30 mouse cellular contexts compared by ENCODE assay signal in the genomic region with DNA sequence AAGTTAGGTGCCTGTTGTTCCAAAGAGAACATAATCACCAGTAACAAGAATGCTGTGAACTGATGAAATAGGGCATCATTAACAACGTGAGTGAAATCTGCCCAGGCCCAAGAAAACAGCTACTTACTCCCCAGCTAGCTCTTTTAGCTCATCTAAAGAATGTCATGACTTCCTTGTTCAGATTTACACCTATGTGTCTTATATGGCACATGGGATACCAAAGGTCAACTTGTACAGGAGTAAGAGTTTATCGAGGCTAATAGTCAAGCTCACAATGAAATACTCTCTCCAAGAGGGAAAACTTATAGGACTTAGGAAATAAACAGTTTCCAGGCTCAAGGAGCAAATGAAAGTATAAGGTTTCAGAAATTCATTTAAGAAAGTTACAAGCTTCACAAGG.
"Had no signal": no experiment of that assay in that cellular context is flagged by ENCODE, and none has a peak within 500 bp of the region (broad histone marks: within the 10 kb centered on the region; RNA-seq: fewer than 3 reads in every experiment).

No protein-coding gene starts in this region.

- H3K9ac ChIP-seq: limb, embryonic 12.5 days; limb, embryonic 13.5 days; limb, embryonic 15.5 days; liver, embryonic 12.5 days; liver, embryonic 13.5 days; liver, embryonic 14.5 days; liver, embryonic 15.5 days; liver, postnatal 0 days; lung, embryonic 14.5 days; lung, embryonic 15.5 days; midbrain, embryonic 12.5 days; midbrain, embryonic 13.5 days; midbrain, embryonic 15.5 days had no signal

- H3K4me1 ChIP-seq: limb, embryonic 10.5 days; limb, embryonic 12.5 days; limb, embryonic 13.5 days; limb, embryonic 15.5 days; liver, embryonic 12.5 days; liver, embryonic 13.5 days; liver, embryonic 15.5 days; lung, embryonic 15.5 days; megakaryocyte, embryonic 14.5 days; midbrain, embryonic 10.5 days; midbrain, embryonic 12.5 days; midbrain, embryonic 13.5 days; midbrain, embryonic 15.5 days had no signal

- ATAC-seq: liver, embryonic 12.5 days; liver, postnatal 0 days; lung, postnatal 0 days; midbrain, embryonic 13.5 days; midbrain, embryonic 15.5 days; midbrain, embryonic 16.5 days had no signal

- H3K36me3 ChIP-seq: limb, embryonic 10.5 days; limb, embryonic 12.5 days; limb, embryonic 13.5 days; limb, embryonic 15.5 days; liver, embryonic 12.5 days; liver, embryonic 13.5 days; liver, embryonic 15.5 days; lung, embryonic 15.5 days; midbrain, embryonic 10.5 days; midbrain, embryonic 12.5 days; midbrain, embryonic 13.5 days; midbrain, embryonic 15.5 days had no signal

- DNase-seq: left cerebral cortex, postnatal 4 days; liver; liver, embryonic 13.5 days; liver, postnatal 0 days; lung, adult 18-20 months; lung, embryonic 14.5 days; lung, postnatal 10 days; lung, postnatal 14 days; lung, postnatal 36 days; lung, postnatal 4 days; midbrain, embryonic 14.5 days had no signal

- H3K27ac ChIP-seq: limb, embryonic 10.5 days; limb, embryonic 12.5 days; limb, embryonic 13.5 days; limb, embryonic 15.5 days; liver, embryonic 12.5 days; liver, embryonic 13.5 days; liver, embryonic 14.5 days; liver, embryonic 15.5 days; lung, embryonic 15.5 days; macrophage; midbrain, embryonic 10.5 days; midbrain, embryonic 12.5 days; midbrain, embryonic 13.5 days; midbrain, embryonic 15.5 days had no signal

- H3K4me2 ChIP-seq: limb, embryonic 12.5 days; limb, embryonic 13.5 days; limb, embryonic 15.5 days; liver, embryonic 11.5 days; liver, embryonic 12.5 days; liver, embryonic 13.5 days; liver, embryonic 15.5 days; lung, embryonic 14.5 days; lung, embryonic 15.5 days; midbrain, embryonic 11.5 days; midbrain, embryonic 12.5 days; midbrain, embryonic 13.5 days; midbrain, embryonic 15.5 days had no signal

- H3K4me3 ChIP-seq: limb, embryonic 10.5 days; limb, embryonic 12.5 days; limb, embryonic 13.5 days; limb, embryonic 15.5 days; liver, embryonic 12.5 days; liver, embryonic 13.5 days; liver, embryonic 15.5 days; lung, embryonic 15.5 days; megakaryocyte, embryonic 14.5 days; midbrain, embryonic 10.5 days; midbrain, embryonic 12.5 days; midbrain, embryonic 13.5 days; midbrain, embryonic 15.5 days; myocyte had no signal

- H3K27me3 ChIP-seq: limb, embryonic 12.5 days; limb, embryonic 13.5 days; limb, embryonic 15.5 days; liver, embryonic 12.5 days; liver, embryonic 13.5 days; liver, embryonic 15.5 days; lung, embryonic 15.5 days; megakaryocyte, embryonic 14.5 days; midbrain, embryonic 12.5 days; midbrain, embryonic 13.5 days; midbrain, embryonic 15.5 days had no signal

- H3K9me3 ChIP-seq: limb, embryonic 10.5 days; limb, embryonic 12.5 days; limb, embryonic 13.5 days; limb, embryonic 15.5 days; liver, embryonic 12.5 days; liver, embryonic 13.5 days; liver, embryonic 15.5 days; lung, embryonic 15.5 days; megakaryocyte, embryonic 14.5 days; midbrain, embryonic 10.5 days; midbrain, embryonic 12.5 days; midbrain, embryonic 13.5 days; midbrain, embryonic 15.5 days had no signal
